Mouse (Mus musculus): Measurements from ENCODE around the gene Gadd45gip1. TPM values are rescaled to one million over a fixed set of nuclear protein-coding genes. Genes with fewer than 3 reads are reported as not detected.

Gene Gadd45gip1
- polyA plus RNA-seq, 1 experiment from 2014 or later: 49.6 TPM

GRCm38 (mm10) chr8:84799136-84799931 is 32.0 kb upstream of the Gadd45gip1 start:
- Histone ChIP-seq H3K27ac (peak overlapping the region; percentile 82), H3K27me3 (ENCODE audit: poor library complexity, severe bottlenecking) (peaks cover 97% of the 10 kb centered on the region), H3K36me3 (replicated peaks) (no peaks in the 10 kb centered on the region; the same call in 1 of the 2 replicates), H3K9me3 (no peaks in the 10 kb centered on the region), H3K4me3 (peak overlapping the region; percentile 58), H3K4me1 (peaks cover 27% of the 10 kb centered on the region)
- WGBS: under 1% methylated on average over 87 of the region's 108 CpGs
- DNase-seq (ENCODE audit: extremely low spot score, low spot score): no peak

GRCm38 (mm10) chr8:84799999-84800831 is 31.1 kb upstream of the Gadd45gip1 start, which contains the start of gene Nfix:
TSS of gene Nfix (minus strand) at chr8:84800344.
- 17% methylated on average over 90 of the region's 125 CpGs for WGBS
- H3K36me3 ChIP-seq (replicated peaks): no peaks in the 10 kb centered on the region; the same call in 1 of the 2 replicates
- peaks cover 23% of the 10 kb centered on the region for H3K4me1 ChIP-seq
- H3K9me3 ChIP-seq: no peaks in the 10 kb centered on the region
- peak within 1 kb of the TSS; percentile 58 for H3K4me3 ChIP-seq
- peak within 1 kb of the TSS; percentile 82 for H3K27ac ChIP-seq
- no peak for DNase-seq (ENCODE audit: extremely low spot score, low spot score)
- peaks cover 97% of the 10 kb centered on the region for H3K27me3 ChIP-seq (ENCODE audit: poor library complexity, severe bottlenecking)

GRCm38 (mm10) chr8:84806031-84806430 is 25.3 kb upstream of the Gadd45gip1 start:
- Histone ChIP-seq H3K27me3 (ENCODE audit: poor library complexity, severe bottlenecking) (peaks cover 97% of the 10 kb centered on the region), H3K9me3 (no peaks in the 10 kb centered on the region; the same call in 1 of the 2 replicates), H3K4me3 (no peak overlapping the region), H3K27ac (no peak overlapping the region), H3K4me1 (peaks cover 16% of the 10 kb centered on the region), H3K36me3 (replicated peaks) (no peaks in the 10 kb centered on the region)
- DNase-seq (ENCODE audit: extremely low spot score, low spot score): no peak
- 93% methylated on average over 5 of the region's 5 CpGs for WGBS

- Histone ChIP-seq H3K36me3 (replicated peaks) (no peaks in the 10 kb centered on the region), H3K4me3 (no peak overlapping the region), H3K27me3 (ENCODE audit: poor library complexity, severe bottlenecking) (peaks cover 97% of the 10 kb centered on the region), H3K27ac (peak overlapping the region; percentile 6; the same call in 1 of the 2 replicates), H3K9me3 (no peaks in the 10 kb centered on the region; the same call in 1 of the 2 replicates), H3K4me1 (peaks cover 40% of the 10 kb centered on the region)
- WGBS: 61% methylated on average over 12 of the region's 12 CpGs
- DNase-seq (ENCODE audit: extremely low spot score, low spot score): no peak
Measured at GRCm38 (mm10) chr8:84809109-84809940, 22.0 kb upstream of the Gadd45gip1 start.

- Histone ChIP-seq H3K27me3 (ENCODE audit: poor library complexity, severe bottlenecking) (peaks cover 97% of the 10 kb centered on the region), H3K9me3 (no peaks in the 10 kb centered on the region; the same call in 1 of the 2 replicates), H3K36me3 (replicated peaks) (no peaks in the 10 kb centered on the region), H3K4me3 (no peak overlapping the region), H3K27ac (no peak overlapping the region), H3K4me1 (peaks cover 46% of the 10 kb centered on the region)
- WGBS: 75% methylated on average over 5 of the region's 5 CpGs
- DNase-seq (ENCODE audit: extremely low spot score, low spot score): no peak
Measured at GRCm38 (mm10) chr8:84809941-84810280, 21.4 kb upstream of the Gadd45gip1 start.

- Histone ChIP-seq H3K27me3 (ENCODE audit: poor library complexity, severe bottlenecking) (peaks cover 96% of the 10 kb centered on the region), H3K9me3 (no peaks in the 10 kb centered on the region; the same call in 1 of the 2 replicates), H3K27ac (peak overlapping the region; percentile 81), H3K4me1 (peaks cover 56% of the 10 kb centered on the region), H3K4me3 (peak overlapping the region; percentile 41), H3K36me3 (replicated peaks) (no peaks in the 10 kb centered on the region)
- 1% methylated on average over 32 of the region's 32 CpGs for WGBS
- DNase-seq (ENCODE audit: extremely low spot score, low spot score): peak; percentile 92
Measured at GRCm38 (mm10) chr8:84810896-84811295, 20.4 kb upstream of the Gadd45gip1 start.

- Histone ChIP-seq H3K36me3 (replicated peaks) (no peaks in the 10 kb centered on the region), H3K9me3 (no peaks in the 10 kb centered on the region), H3K4me3 (peak overlapping the region; percentile 41), H3K27me3 (ENCODE audit: poor library complexity, severe bottlenecking) (peaks cover 96% of the 10 kb centered on the region), H3K4me1 (peaks cover 56% of the 10 kb centered on the region), H3K27ac (peak overlapping the region; percentile 81)
- WGBS: 20% methylated on average over 10 of the region's 10 CpGs
- DNase-seq (ENCODE audit: extremely low spot score, low spot score): no peak
Measured at GRCm38 (mm10) chr8:84811303-84811702, 20.0 kb upstream of the Gadd45gip1 start.

GRCm38 (mm10) chr8:84813059-84813458 is 18.3 kb upstream of the Gadd45gip1 start:
- H3K4me1 ChIP-seq: peaks cover 56% of the 10 kb centered on the region
- peak; percentile 84 for DNase-seq (ENCODE audit: extremely low spot score, low spot score)
- no peak overlapping the region for H3K27ac ChIP-seq
- 2% methylated on average over 5 of the region's 5 CpGs for WGBS
- H3K4me3 ChIP-seq: no peak overlapping the region
- peaks cover 90% of the 10 kb centered on the region for H3K27me3 ChIP-seq (ENCODE audit: poor library complexity, severe bottlenecking)
- H3K9me3 ChIP-seq: no peaks in the 10 kb centered on the region
- no peaks in the 10 kb centered on the region for H3K36me3 ChIP-seq (replicated peaks)

- Histone ChIP-seq H3K36me3 (replicated peaks) (no peaks in the 10 kb centered on the region), H3K4me3 (no peak overlapping the region), H3K27ac (0 out of 2 replicates have a peak overlapping the region, but pooled peaks have one; percentile 11), H3K9me3 (no peaks in the 10 kb centered on the region), H3K27me3 (ENCODE audit: poor library complexity, severe bottlenecking) (peaks cover 82% of the 10 kb centered on the region), H3K4me1 (peaks cover 56% of the 10 kb centered on the region)
- 94% methylated on average over 3 of the region's 3 CpGs for WGBS
- no peak for DNase-seq (ENCODE audit: extremely low spot score, low spot score)
Measured at GRCm38 (mm10) chr8:84813830-84814229, 17.5 kb upstream of the Gadd45gip1 start.

- Histone ChIP-seq H3K36me3 (replicated peaks) (no peaks in the 10 kb centered on the region), H3K27me3 (ENCODE audit: poor library complexity, severe bottlenecking) (peaks cover 79% of the 10 kb centered on the region), H3K27ac (0 out of 2 replicates have a peak overlapping the region, but pooled peaks have one; percentile 11), H3K4me3 (no peak overlapping the region), H3K4me1 (peaks cover 55% of the 10 kb centered on the region), H3K9me3 (no peaks in the 10 kb centered on the region)
- DNase-seq (ENCODE audit: extremely low spot score, low spot score): no peak
- 90% methylated on average over 11 of the region's 11 CpGs for WGBS
Measured at GRCm38 (mm10) chr8:84814240-84814554, 17.1 kb upstream of the Gadd45gip1 start.

- H3K9me3 ChIP-seq: no peaks in the 10 kb centered on the region
- peaks cover 49% of the 10 kb centered on the region for H3K4me1 ChIP-seq
- H3K36me3 ChIP-seq (replicated peaks): no peaks in the 10 kb centered on the region
- H3K4me3 ChIP-seq: no peak overlapping the region; the same call in 1 of the 2 replicates
- 53% methylated on average over 19 of the region's 19 CpGs for WGBS
- H3K27me3 ChIP-seq (ENCODE audit: poor library complexity, severe bottlenecking): peaks cover 73% of the 10 kb centered on the region
- H3K27ac ChIP-seq: peak overlapping the region; percentile 58
- no peak for DNase-seq (ENCODE audit: extremely low spot score, low spot score)
Measured at GRCm38 (mm10) chr8:84814555-84815441, 16.5 kb upstream of the Gadd45gip1 start.

Measured in forebrain, embryonic 10.5 days (tissue).